Mouse (Mus musculus) spleen, postnatal 4 days (tissue): ENCODE measurements around the gene Homer3.

Experiments
- DNase-seq, 2 experiments: peaks; one replicate each; pipeline ENCODE4 v3.0.0; 2022; ENCODE audit warnings: low spot score in 2 of 2

Homer3 gene

DNA sequence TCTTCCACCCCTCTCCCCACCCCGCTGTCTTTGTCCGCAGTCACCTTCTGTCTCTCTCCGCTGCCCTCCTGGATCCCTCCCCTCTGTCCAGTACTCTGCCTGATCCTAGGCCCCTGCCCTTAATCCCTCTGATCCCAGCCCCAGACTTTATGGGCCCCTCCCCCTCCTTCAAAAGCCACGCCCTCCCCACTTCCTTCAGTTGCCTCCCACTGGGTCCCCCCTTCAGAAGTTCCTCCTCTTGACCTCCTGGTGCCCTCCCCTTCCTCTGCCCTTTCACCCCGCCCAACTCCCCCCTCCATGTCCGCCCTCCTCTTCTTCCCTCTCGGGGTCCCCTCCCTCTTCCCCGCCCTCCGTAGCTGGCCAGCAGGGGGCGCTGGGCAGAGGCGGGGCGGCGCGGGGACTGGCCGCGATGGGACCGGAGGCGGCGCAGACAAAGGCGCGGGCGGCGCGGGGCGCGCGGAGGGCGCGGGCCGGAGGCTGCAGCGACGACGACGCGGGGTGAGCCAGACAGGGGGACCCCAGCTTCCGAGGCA is at the start of gene Homer3:
Gene Homer3 (plus strand): TSS at position 225 of the 533 bp plus-strand sequence.
- peak; percentile 84 to 95 for DNase-seq

DNA sequence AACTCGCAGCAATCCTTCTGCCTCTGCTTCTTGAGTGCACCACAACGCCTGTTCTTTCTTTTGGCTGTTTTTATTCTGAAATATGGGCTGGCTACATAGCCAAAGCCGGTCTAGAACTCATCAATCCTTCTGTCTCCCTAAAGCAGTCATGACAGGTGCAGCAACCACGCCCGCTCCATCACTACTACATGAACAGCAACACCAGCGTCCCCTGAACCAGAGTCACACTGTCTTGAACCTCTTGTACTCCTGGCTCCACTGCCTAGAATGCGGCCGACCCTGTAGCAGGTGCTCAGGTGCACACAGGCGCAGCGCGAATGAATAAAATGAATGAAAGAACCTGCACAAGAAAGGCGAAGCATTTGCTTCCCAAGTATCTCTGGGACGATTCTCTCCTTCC is 49.0 kb upstream of the Homer3 start:
- no peak for DNase-seq

DNA sequence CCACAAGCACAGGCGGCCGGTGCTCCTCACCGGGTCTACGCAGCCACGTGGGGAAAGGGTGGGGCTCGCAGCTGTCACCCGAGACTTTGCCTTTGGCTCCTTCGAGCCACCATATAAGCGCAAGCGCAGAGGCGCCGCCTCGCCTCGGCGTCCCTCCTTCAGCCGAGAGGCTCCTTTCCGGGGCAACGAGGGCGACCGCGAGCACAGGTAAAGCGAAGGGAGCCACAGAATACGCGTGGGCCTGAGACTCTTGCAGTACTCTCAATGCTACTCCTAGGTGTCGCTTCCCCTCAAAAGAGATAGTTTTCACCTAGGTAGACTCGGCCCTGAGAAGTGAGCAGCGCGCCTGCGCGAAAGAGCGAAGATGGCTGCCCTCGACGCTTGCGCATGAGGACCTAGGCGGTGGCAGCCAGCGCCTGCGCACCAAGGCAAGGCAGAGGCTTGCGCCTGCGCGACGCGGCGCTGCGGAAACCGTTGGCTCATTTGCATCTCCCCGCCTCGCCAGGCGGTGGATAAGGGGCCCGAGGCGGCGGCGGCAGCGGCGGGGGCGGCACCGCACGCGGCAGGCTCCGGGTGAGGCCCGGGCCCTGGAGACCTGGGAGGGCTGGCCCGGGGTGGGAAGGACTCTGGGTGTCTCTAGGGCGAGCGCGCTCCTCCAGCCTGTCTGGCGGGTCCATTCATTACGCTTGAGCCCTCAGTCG is 48.4 kb upstream of the Homer3 start, which contains the start of the genes Sugp2 and Armc6:
Gene Sugp2 (plus strand): TSS at position 147 of the 701 bp plus-strand sequence.
Gene Armc6 (minus strand): TSS at position 387 of the 701 bp plus-strand sequence.
- peak; percentile 96 to 97 for DNase-seq

DNA sequence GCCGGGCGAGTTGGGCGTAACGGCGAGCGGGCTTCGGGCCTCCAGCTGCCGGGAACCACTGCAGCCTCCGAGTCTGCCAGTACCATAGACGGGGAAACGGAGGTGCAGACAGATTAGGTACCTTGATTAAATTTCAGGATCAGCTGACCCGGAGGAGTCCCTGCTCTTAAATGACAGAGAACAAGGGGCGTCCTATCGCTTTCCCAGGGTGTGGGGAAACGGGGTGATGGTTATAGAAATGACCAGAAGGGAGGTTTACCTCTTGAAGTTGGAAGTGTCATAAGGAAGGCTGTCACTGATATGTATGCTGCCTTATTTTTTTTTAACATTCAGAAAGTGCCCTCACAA is 47.9 kb upstream of the Homer3 start:
- DNase-seq, result no peak

DNA sequence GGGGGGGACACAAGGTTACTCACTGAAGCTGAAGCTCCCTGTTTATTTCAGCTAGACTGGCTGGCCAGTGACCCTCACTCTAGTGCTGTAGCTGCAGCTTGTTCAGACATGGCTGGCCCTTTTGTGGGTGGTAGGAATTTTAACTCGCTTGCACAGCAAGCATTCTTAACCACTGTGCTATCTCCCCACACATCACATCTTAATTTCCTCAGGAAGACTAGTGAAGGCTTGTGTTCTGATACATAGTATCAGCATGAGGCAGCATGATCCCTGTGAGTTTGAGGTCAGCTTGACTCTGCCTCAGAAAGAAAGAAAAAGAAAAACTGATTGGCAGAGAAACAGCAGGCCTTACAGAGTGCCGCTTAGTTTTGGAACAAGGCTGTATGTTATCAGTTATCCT is 44.8 kb upstream of the Homer3 start:
- DNase-seq, result no peak

DNA sequence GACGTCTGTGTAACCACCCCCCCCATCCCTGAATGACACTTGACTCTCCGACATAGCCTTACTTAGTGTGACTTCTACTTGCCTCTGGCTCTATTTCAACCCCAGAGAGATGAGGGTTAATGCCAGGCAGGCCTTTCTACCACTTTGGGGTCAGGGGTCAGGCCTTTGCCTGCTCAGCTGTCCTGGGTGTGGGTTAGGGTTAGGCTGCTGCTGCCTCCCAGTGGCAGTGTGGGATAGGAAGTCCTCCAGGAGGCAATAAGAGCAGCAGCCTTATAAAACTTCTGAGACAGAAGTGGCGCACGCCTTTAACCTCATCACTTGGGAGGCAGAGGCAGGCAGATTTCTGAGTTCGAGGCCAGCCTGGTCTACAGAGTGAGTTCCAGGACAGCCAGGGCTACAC is 42.0 kb upstream of the Homer3 start:
- no peak for DNase-seq

DNA sequence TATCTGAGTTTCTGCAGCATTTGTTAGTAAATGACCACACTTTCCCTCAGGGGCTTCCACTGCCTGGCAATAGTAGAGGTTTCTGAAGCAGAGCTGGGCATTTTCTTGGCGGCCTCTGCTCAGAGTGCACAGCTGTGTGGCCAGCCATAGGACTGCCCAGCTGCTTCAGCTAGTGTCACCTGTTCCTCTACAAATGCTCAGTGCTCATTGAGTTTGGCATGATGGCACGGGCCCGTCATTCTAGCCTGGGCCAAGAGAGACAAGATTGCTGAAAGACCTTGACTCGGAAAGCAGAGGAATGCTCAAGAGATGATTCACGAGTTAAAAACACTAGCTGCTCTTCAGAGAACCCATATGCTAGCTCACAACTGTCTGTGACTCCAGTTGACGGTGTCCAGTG is 36.0 kb upstream of the Homer3 start:
- DNase-seq, result no peak

DNA sequence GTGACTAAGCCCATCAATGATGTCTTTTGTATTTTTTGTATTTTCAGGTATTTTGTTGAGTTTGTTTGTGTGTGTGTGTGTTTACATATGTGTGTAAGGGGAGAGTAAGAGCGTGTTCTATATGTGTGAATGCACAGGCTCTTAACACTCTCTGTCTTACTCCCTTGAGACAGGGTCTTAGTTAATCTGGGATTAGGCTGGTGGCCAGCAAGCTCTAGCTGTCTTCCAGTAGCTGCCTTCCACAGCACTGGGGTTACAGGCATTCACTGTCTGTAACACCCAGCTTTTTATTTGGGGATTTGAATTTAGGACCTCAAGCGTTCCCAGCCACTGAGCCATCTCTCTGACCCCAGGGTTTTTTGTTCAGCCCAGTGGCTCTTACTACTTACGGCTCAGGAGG is 34.8 kb upstream of the Homer3 start:
- no peak for DNase-seq

DNA sequence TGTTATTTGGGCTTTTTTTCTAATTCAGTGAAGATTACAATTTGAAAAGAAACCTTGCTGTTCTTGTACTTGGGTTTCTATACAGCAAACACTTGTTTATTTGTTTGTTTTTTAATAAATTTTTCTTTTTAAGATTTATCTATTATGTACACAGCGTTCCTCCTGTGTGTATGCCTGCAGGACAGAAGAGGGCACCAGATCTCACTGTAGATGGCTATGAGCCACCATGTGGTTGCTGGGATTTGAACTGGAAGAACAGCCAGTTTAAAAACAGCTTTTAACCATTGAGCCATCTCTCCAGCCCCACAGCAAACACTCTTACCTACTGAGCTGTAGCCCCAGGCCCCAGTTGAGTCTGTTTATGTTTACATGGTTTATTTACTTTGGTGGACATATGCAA is 28.0 kb upstream of the Homer3 start:
- no peak for DNase-seq

DNA sequence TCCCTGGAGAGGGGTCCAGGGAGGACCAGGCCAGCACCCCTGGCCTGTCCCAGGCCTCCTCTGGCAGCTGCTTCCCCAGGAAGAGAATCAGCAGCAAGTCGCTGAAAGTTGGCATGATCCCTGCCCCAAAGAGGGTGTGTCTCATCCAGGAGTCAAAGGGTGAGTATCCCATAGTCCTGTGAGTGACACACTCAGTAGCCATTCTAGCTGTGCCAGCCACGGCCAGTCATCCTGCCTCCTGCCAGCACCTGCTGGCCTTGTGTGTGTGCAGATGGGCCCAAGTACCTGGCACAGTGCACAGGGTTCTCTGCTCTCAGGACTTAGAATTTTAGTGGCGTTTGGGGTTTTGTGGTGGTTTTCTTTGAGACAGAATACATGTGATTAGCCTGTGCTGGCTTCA is 25.2 kb upstream of the Homer3 start:
- no peak for DNase-seq

DNA sequence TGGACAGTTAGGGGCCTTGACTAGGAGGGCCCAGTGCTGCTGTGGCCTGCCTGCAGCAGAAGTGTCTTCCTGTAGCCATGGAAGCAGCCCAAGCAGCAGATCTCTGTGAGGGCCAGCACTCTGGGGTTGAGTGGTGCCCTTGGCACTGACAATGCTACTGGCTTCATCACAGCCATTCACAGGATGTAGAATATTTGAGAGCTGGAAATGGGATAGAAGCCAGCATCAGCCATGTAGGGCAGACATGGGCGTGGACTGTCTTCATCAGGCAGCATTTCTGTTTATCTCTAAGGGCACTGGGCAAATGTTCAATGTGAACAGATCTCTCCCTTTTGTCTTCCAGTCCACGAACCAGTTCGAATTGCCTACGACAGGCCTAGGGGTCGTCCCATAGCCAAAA is 24.0 kb upstream of the Homer3 start:
- no peak for DNase-seq

DNA sequence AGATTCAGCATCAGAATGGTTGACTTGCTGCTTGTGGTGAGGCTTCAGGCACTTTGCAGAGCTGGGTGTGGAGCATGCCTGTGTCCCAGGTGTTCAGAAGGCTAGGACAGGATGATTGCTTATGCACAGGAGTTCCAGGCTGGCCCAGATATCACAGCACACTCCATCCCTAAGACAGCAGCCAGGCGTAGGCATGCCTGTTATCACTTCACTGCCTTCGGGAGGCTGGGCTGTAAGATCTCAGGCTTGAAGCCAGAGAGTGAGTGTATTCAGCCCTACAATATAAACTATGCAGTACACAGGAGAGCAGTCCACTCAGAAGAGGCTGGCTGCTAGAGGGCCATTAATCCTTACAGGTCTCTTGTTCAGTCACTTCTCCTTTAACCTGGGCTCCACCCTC is 23.6 kb upstream of the Homer3 start:
- no peak for DNase-seq

DNA sequence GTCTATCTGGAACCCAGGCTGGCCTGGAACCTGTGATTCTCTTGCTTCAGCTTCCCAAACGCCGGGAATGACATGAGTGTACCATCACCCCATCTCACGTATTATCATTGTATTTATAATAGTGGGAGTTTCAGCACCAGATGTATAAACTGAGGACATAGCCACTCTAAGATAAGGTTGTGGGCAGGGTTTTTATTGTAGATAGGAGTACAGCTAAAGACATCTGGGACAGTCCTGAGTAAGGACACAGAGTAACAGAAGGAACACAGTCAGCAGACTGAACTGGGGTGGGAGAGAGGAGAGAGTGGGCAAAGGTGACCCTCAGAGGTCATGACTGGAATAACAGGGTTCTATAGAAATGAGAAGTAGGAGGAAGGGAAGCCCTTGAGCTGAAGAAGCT is 15.0 kb upstream of the Homer3 start:
- no peak for DNase-seq

DNA sequence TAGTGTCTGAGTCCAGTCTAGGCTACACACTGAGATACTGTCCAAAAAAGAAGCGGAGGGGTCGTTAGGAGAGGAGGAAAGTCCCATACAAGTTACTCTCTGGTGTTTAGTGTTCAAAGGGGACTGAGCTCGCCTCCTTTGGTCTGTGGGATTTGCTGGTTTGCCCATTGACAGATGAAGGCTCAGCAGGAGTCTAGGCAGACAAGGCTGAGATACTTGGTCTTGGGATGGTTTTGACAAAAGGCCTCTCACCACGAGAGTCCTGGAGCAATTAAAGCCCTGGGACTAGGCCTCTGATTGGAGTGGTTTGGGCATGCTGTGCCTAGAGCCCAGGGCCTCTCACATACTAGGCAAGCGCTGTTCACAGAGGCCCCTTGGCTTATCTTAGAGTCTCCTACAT is 14.3 kb upstream of the Homer3 start:
- DNase-seq, result no peak

DNA sequence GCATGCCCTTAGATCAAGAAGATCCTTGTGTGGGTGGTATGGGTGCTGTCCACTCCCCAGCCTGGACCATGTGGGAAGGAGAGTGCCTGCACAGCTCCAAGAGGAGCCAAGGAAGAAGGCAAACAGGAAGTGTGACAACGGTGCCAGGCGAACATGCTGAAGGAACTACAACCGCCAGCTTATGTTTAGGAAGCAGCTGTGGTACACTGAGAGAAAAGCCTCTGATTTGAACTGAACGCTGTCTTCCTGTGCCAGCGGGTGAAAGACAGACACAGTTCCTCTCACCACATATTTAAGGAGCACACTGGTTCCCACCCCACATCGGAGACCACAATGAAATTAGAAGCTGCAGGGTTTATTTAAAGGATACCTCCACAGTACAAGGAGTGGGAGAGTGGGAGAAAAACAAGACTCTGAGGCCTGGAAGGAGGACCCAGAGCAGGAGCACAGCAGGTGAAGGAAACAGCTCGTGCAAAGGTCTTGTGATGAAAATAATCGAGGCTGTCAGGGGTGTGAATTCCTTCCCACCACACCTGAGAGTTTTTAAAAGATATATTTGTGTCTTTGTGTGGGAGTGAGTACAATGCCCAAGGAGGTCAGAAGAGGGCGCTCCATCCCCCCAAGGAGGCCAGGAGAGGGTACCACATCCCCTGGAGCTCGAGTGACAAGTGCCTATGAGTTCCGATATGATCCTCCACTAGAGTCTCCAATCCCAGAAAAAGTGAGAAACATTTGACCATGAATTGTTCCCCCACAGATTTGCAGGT is 13.6 kb upstream of the Homer3 start:
- DNase-seq, result no peak

DNA sequence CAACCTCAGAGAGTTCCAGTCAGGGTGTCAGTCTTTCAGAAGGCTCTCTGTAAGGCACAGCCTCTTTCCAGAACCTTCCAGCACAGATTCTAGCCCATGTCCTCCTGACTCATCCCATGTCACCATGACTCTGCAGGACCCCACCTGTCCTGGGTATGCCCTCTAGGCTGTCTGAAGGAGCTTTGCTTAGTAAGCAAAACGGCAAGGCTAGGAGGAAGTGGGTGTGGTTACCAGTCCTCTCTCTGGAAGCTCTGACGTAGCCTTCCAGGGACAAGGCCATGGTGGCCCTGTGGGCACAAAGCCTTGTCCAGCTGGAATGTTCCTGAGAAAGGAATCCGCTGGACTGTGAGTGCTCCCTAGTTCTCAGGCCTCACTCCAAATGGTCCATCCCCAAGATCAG is 9.7 kb upstream of the Homer3 start:
- peak in 1 of 2 experiments; percentile 28 for DNase-seq

DNA sequence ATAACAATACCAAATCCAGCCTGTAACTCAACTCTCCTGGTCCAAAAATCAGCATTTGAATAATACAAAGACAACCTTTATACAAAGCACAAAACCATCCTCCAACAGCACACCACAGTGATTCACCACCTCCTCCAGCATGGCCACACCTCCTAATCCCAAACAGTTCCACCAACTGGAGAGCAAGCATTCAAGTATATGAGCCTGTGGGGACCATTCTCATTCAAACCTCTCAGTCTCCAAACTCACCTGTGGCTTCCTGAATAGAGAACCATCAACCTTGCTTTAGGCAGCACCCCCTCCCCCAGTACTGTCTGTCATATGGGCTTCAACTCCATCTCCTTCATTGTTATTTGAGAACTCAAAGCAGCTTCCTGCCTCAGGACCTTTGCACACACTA is 8.3 kb upstream of the Homer3 start:
- DNase-seq, result no peak

DNA sequence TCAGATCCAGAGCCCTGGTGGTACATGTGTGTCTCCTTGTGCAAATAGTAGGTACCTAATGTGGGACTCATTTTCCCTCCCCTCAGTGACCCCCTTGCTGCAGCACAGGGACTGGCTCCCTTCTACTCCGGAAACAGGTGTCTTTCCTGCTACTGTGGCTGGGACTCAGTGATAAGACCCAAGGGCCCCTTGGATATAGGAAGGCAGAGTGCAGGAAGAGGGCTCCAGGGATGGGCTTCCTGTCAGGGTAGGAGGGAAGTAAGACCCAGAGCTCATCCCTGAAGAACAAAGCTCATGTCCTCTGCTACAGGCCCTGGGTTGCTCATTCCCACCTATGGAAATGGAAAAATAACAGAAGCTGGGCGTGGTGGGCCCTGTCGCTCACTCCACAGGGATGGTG is 6.2 kb upstream of the Homer3 start:
- no peak for DNase-seq

DNA sequence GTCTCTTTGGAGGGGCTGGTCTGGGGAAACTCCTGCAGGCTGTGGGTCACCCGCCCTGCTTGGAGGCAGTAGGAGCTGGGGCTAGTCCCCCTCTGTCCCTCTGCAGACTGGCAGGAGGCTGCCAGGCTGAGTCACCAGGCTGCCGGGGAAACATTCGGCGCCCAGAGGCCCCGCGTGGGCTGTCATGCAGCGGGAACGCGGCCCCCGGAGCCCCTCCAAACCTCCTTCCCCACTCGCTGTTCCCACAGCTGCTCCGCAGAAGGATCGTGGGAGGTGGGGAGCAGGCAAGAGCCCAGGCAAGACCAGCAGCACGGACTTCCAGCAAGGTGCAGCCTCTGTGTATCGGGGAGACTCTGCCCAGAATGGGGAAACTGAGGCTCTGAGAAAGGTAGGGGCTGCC is 4.5 kb upstream of the Homer3 start:
- no peak for DNase-seq

DNA sequence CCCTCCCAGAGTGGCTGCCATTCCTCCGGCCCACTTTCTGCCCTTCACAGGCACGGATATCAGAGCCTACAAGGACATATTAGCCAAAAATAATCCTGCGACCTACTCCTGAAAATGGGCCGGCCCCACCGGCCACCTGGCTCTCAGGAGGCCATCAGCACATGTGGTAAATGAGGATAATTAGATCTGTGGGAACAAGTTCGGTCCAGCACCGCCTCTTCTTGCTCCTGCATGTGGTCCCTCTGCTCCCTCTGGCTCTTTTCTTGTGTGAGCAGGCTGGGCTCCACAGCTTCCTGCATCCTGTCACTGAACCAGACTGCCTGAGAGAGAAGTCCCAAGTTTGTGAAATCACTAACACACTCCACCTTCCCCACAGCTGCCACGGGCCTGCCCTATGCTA is 3.4 kb upstream of the Homer3 start:
- no peak for DNase-seq

DNA sequence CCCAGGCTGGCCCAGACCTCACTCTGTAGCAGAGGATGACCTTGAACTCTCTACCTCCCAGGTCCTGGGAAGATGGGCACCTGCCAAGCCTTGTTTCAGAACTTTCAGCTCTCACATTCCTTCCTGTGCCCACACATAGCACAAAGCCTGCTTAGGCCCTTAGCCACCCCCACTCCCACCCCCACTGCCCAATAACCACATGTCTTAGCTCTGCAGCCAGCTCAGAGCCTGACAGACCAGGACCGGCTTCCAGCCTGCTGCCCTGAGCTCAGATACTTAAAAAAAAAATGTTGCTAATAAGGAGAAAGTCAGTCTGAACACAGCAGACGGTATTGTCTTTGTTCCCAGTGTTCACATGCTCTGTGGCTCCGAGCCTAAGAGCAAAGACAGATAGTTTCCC is 1.6 kb upstream of the Homer3 start:
- no peak for DNase-seq

DNA sequence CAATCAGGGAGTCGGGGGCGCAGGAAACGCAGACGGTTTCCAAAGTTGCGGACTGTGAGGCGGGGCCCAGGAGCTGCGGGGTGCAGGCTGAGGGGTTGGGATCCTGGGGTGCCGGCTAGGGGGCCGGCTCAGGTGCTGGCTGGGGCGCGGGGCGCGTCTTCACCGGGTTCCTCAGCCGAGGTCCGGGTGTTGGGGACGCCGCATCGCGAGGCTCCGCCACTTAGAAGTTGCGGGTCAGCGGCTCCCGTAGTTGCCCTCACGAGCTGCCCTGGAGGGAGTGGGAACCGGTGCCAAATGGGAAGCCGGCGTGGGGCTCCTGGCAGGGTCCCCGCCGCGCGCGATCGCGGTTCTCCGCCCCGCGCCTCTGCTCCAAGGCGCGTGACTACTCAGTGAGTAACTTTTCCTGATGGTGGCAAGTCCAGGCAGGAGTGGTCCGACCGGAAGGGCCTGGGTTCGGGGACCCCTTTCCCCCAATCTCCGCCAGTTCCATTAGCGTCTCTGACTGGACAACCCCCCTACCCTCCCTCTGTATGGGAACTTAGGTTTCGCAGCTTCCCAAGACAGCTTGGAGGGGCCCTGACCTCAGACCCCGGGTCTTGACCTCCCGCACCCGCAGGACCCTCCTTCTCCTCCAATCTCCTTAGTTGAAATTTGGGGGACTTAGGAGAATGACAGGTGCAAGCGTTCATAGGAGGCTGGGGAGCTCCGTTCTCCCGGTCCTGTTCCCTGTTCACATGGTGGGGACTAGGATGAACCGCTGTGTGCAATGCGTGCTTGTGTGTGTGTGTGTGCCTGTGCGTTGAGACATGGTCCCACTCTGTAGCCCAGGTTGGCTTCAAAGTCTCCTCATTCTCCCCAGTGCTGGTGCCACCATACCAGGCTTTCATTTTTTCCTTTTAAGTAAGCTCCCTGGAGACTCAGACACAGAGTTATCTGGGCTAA is 780 bp downstream of the Homer3 start:
- DNase-seq, result peak in 1 of 2 experiments; percentile 27
